Mouse (Mus musculus) CH12.LX (cell line): ENCODE measurements around the gene Bglap3. TPM values are rescaled to one million over a fixed set of nuclear protein-coding genes. Genes with fewer than 3 reads are reported as not detected.

ENCODE experiments used
- DNase-seq: peaks from one replicate; pipeline ENCODE4 v3.0.0-alpha.2; 2013; ENCODE audit errors: extremely low read depth
- H3K27ac ChIP-seq: 2 replicates; pipeline ENCODE4 v1.5.1; 2012; ENCODE audit warnings: low read depth, mild to moderate bottlenecking, control low read depth, moderate library complexity; ENCODE audit not compliant: insufficient read depth
- H3K27me3 ChIP-seq: replicated peaks from 2 replicates; pipeline ENCODE3; 2012; ENCODE audit warnings: inconsistent platforms
- H3K36me3 ChIP-seq, 2 experiments: replicated peaks in 1 of 2; 2 replicates each; pipeline versions ENCODE3 to v1.6.1; 2012; ENCODE audit warnings: inconsistent platforms in 1 of 2, low read length in 1 of 2, mild to moderate bottlenecking in 1 of 2, mixed read lengths in 1 of 2, moderate library complexity in 1 of 2; ENCODE audit not compliant: control insufficient read depth in 1 of 2, insufficient read depth in 1 of 2
- H3K4me1 ChIP-seq, 2 experiments: 2 replicates each; pipeline ENCODE4 v1.6.1; 2012; ENCODE audit warnings: inconsistent platforms in 1 of 2, moderate library complexity in 1 of 2; ENCODE audit not compliant: insufficient read depth in 2 of 2, control insufficient read depth in 1 of 2
- H3K4me2 ChIP-seq: 2 replicates; pipeline ENCODE4 v1.6.1; 2012; ENCODE audit warnings: low read depth, mild to moderate bottlenecking, control low read depth; ENCODE audit not compliant: poor library complexity, insufficient read depth, severe bottlenecking
- H3K4me3 ChIP-seq, 3 experiments: fragments of 150-350 bp in 1 of 3; sonication (generic) in 1 of 3; replicated peaks in 1 of 3; 2 replicates each; pipeline versions ENCODE3 to v1.5.1; 2011 to 2012; ENCODE audit warnings: low read depth in 2 of 3, low read length in 2 of 3, mild to moderate bottlenecking in 2 of 3, moderate library complexity in 2 of 3, control low read depth in 1 of 3, improper control_type of control experiment in 1 of 3, inconsistent platforms in 1 of 3, mixed read lengths in 1 of 3; ENCODE audit not compliant: poor library complexity in 1 of 3
- H3K79me2 ChIP-seq: replicated peaks from 2 replicates; pipeline ENCODE4 v1.6.1; 2012; ENCODE audit warnings: mild to moderate bottlenecking, moderate library complexity; ENCODE audit not compliant: control insufficient read depth, poor library complexity, insufficient read depth, severe bottlenecking; ENCODE audit errors: extremely low read depth
- H3K9ac ChIP-seq: 2 replicates; pipeline ENCODE4 v1.6.1; 2012; ENCODE audit warnings: low read depth, mild to moderate bottlenecking, control low read depth, moderate library complexity; ENCODE audit not compliant: insufficient read depth
- H3K9me3 ChIP-seq: replicated peaks from 2 replicates; pipeline ENCODE3; 2012; ENCODE audit warnings: low read length, inconsistent platforms, mixed read lengths
- BHLHE40 ChIP-seq: IDR thresholded peaks from 2 replicates; pipeline ENCODE4 v1.6.1; 2011; ENCODE audit warnings: mild to moderate bottlenecking, low read depth, low read length, improper control_type of control experiment
- CHD2 ChIP-seq: IDR thresholded peaks from 2 replicates; pipeline ENCODE4 v1.6.1; 2011; ENCODE audit warnings: low read length, improper control_type of control experiment
- CTCF ChIP-seq, 2 experiments: IDR thresholded peaks in 1 of 2; conservative IDR thresholded peaks in 1 of 2; 2 replicates each; pipeline ENCODE4 v1.5.1; 2011 to 2012; ENCODE audit warnings: low read depth in 2 of 2, low read length in 2 of 2, improper control_type of control experiment in 1 of 2, inconsistent platforms in 1 of 2, mild to moderate bottlenecking in 1 of 2, moderate library complexity in 1 of 2
- ELF1 ChIP-seq: IDR thresholded peaks from 2 replicates; pipeline ENCODE4 v1.6.1; 2014; ENCODE audit warnings: low read depth, mild to moderate bottlenecking, inconsistent platforms, low read length, improper control_type of control experiment
- GABPA ChIP-seq: IDR thresholded peaks from 2 replicates; pipeline ENCODE4 v1.6.1; 2012; ENCODE audit warnings: low read depth, low read length, improper control_type of control experiment, inconsistent platforms; ENCODE audit not compliant: insufficient replicate concordance
- JUN ChIP-seq: IDR thresholded peaks from 2 replicates; pipeline ENCODE4 v1.6.1; 2011; ENCODE audit warnings: low read depth, mild to moderate bottlenecking, low read length, improper control_type of control experiment, moderate library complexity; ENCODE audit not compliant: insufficient read depth
- JUND ChIP-seq: conservative IDR thresholded peaks from 2 replicates; pipeline ENCODE4 v1.6.1; 2011; ENCODE audit warnings: low read depth, low read length, improper control_type of control experiment
- MAX ChIP-seq: IDR thresholded peaks from 2 replicates; pipeline ENCODE4 v1.6.1; 2011; ENCODE audit warnings: low read length, improper control_type of control experiment
- MEF2A ChIP-seq: IDR thresholded peaks from 2 replicates; pipeline ENCODE4 v1.6.1; 2014; ENCODE audit warnings: low read depth, mild to moderate bottlenecking, inconsistent platforms, low read length, improper control_type of control experiment, borderline replicate concordance
- POLR2A ChIP-seq: IDR thresholded peaks from 2 replicates; pipeline ENCODE4 v1.6.1; 2011; ENCODE audit warnings: low read depth, mild to moderate bottlenecking, improper control_type of control experiment, low read length
- RAD21 ChIP-seq: IDR thresholded peaks from 2 replicates; pipeline ENCODE4 v1.6.1; 2011; ENCODE audit warnings: low read depth, mild to moderate bottlenecking, low read length, improper control_type of control experiment, moderate library complexity
- SMC3 ChIP-seq: IDR thresholded peaks from 2 replicates; pipeline ENCODE4 v1.6.1; 2011; ENCODE audit warnings: low read depth, low read length, improper control_type of control experiment
- TBP ChIP-seq: conservative IDR thresholded peaks from 2 replicates; pipeline ENCODE4 v1.6.1; 2011; ENCODE audit warnings: low read depth, low read length, improper control_type of control experiment
- TCF12 ChIP-seq: IDR thresholded peaks from 2 replicates; pipeline ENCODE4 v1.6.1; 2014; ENCODE audit warnings: low read depth, mild to moderate bottlenecking, inconsistent platforms, low read length, improper control_type of control experiment
- UBTF ChIP-seq: IDR thresholded peaks from 2 replicates; pipeline ENCODE4 v1.6.1; 2012; ENCODE audit warnings: low read depth, mild to moderate bottlenecking, inconsistent platforms, low read length, improper control_type of control experiment, moderate library complexity
- USF1 ChIP-seq: IDR thresholded peaks from 2 replicates; pipeline ENCODE4 v1.6.1; 2014; ENCODE audit warnings: low read depth, mild to moderate bottlenecking, inconsistent platforms, low read length, improper control_type of control experiment
- ZC3H11A ChIP-seq: IDR thresholded peaks from 2 replicates; pipeline ENCODE4 v1.6.1; 2012; ENCODE audit warnings: low read depth, mild to moderate bottlenecking, inconsistent platforms, low read length, improper control_type of control experiment
- dilution Hi-C: fragments of 300-500 bp; cut with MboI; formaldehyde crosslinking; loops from 2 replicates; pipeline ENCODE4 v1.14.3; 2020; ENCODE audit warnings: low sequenced_read_pairs; ENCODE audit not compliant: extremely low pct_unique_long_range_greater_than_20kb, extremely low pct_ligation_motif_present
- in situ Hi-C: fragments of 300-500 bp; cut with MboI; formaldehyde crosslinking; loops from 3 replicates; pipeline ENCODE4 v1.14.3; 2019; ENCODE audit warnings: low sequenced_read_pairs, low pct_ligation_motif_present, low pct_unique_long_range_greater_than_20kb, mixed read lengths
- polyA plus RNA-seq: library from polyadenylated mRNA; unstranded; fragments of >175 nt; gene quantifications from 2 replicates; pipeline ENCODE4 v1.2.1, GENCODE M21; 2012; ENCODE audit warnings: low read depth; ENCODE audit not compliant: insufficient read length
- total RNA-seq, 2 experiments: library from RNA; depleted of rRNA; stranded (reverse); fragments of 300-350 nt in 1 of 2; fragments of >200 nt in 1 of 2; gene quantifications; 2 replicates each; pipeline ENCODE4 v1.2.3; 2012 to 2014

Gene Bglap3
- total and polyA plus RNA-seq, 3 experiments: 1.0 to 2.7 (median 2.0) TPM

GRCm38 (mm10) chr3:88350732-88351131 lies 21.8 kb downstream of the Bglap3 start:
- Histone ChIP-seq H3K9ac (no peak overlapping the region), H3K4me1 (no peaks in the 10 kb centered on the region), H3K27me3 (no peaks in the 10 kb centered on the region), H3K4me3 (no peak overlapping the region), H3K79me2 (no peaks in the 10 kb centered on the region), H3K9me3 (no peaks in the 10 kb centered on the region), H3K36me3 (peaks cover 93 to 98% of the 10 kb centered on the region in 2 experiments), H3K27ac (no peak overlapping the region), H3K4me2 (no peak overlapping the region)
- dilution Hi-C loops (no loop called here), in situ Hi-C loops (no loop called here)
- TF ChIP-seq JUN (no peak), MAX (no peak), MEF2A (no peak), CHD2 (no peak), RAD21 (no peak), TBP (no peak), CTCF (conservative IDR thresholded peaks at IDR 0.05 in 1 of 2, IDR thresholded peaks at IDR 0.05 in 1 of 2; ENCODE audit: low read depth in 2 of 2, low read length in 2 of 2) (no peak), POLR2A (no peak), BHLHE40 (no peak), GABPA (no peak)
- no peak for DNase-seq

DNA sequence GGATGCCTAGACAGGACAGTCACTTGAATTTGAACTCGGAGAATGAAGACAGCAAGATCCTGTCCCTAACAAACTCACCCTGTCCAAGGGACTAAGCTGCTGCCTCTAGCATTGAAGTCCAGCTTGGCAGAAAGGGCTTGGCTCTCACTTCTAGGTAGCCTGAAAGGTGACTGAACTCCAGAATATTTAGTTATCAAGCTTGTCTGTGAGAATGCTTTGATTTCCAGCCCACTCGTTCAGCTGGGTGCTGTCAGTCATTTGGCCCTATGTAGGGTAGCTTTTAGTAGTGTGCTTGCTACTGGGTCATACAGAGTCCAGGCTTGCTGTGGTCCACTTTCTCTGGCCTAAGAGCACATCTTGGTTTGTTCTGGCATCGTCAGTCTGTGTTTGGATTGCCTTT lies 33.5 kb downstream of the Bglap3 start:
- H3K4me1 ChIP-seq: peaks cover 10 to 25% of the 10 kb centered on the region in 2 experiments
- no peak overlapping the region for H3K9ac ChIP-seq
- no peaks in the 10 kb centered on the region for H3K9me3 ChIP-seq
- H3K79me2 ChIP-seq: peaks cover 41% of the 10 kb centered on the region
- H3K27me3 ChIP-seq: no peaks in the 10 kb centered on the region
- H3K36me3 ChIP-seq: peaks cover 21 to 49% of the 10 kb centered on the region in 2 experiments
- no peak overlapping the region for H3K4me3 ChIP-seq
- dilution Hi-C loops (no loop called here), in situ Hi-C loops (no loop called here)
- no peak for TF ChIP-seq TCF12
- no peak for TF ChIP-seq ELF1
- no peak for TF ChIP-seq SMC3
- TF ChIP-seq RAD21: no peak
- TF ChIP-seq MEF2A: no peak
- no peak for TF ChIP-seq TBP
- no peak for TF ChIP-seq GABPA
- no peak for TF ChIP-seq UBTF
- TF ChIP-seq USF1: no peak
- no peak for TF ChIP-seq ZC3H11A
- no peak for TF ChIP-seq JUND
- no peak for TF ChIP-seq POLR2A
- TF ChIP-seq CTCF (conservative IDR thresholded peaks at IDR 0.05 in 1 of 2, IDR thresholded peaks at IDR 0.05 in 1 of 2; ENCODE audit: low read depth in 2 of 2, low read length in 2 of 2): no peak
- no peak overlapping the region for H3K4me2 ChIP-seq
- no peak overlapping the region for H3K27ac ChIP-seq
- no peak for DNase-seq
